Mouse (Mus musculus) naive thymus-derived CD4-positive, alpha-beta T cell, adult 2 months (primary cell): ENCODE data around the gene Alcam.

Experiments used
- DNase-seq: peaks from one replicate; pipeline ENCODE4 v3.0.0-alpha.2; 2011; ENCODE audit warnings: low read depth

Gene Alcam

GRCm38 (mm10) chr16:52261755-52262154, 192.1 kb downstream of the Alcam start:
- no peak for DNase-seq

GRCm38 (mm10) chr16:52250935-52251334, 202.9 kb downstream of the Alcam start:
- no peak for DNase-seq

- DNase-seq: no peak
Observed at GRCm38 (mm10) chr16:52250196-52250595, 203.7 kb downstream of the Alcam start.

- no peak for DNase-seq
Observed at GRCm38 (mm10) chr16:52243421-52243973, 210.4 kb downstream of the Alcam start.

GRCm38 (mm10) chr16:52242144-52242543, 211.7 kb downstream of the Alcam start:
- DNase-seq: no peak

- no peak for DNase-seq
Observed at GRCm38 (mm10) chr16:52229930-52230329, 223.9 kb downstream of the Alcam start.

- DNase-seq: no peak
Observed at GRCm38 (mm10) chr16:52229446-52229845, 224.4 kb downstream of the Alcam start.

- DNase-seq: no peak
Observed at GRCm38 (mm10) chr16:52222896-52223295, 231.0 kb downstream of the Alcam start.

- peak; percentile 37 for DNase-seq
Observed at GRCm38 (mm10) chr16:52219069-52219468, 234.8 kb downstream of the Alcam start.

GRCm38 (mm10) chr16:52210844-52211606, 242.8 kb downstream of the Alcam start:
- no peak for DNase-seq

- DNase-seq: peak; percentile 72
Observed at GRCm38 (mm10) chr16:52200107-52200506, 253.8 kb downstream of the Alcam start.
